Mouse (Mus musculus) ES-Bruce4 (cell line): ENCODE data around the gene Arid1b.

Source experiments
- CTCF ChIP-seq: IDR thresholded peaks from one replicate; pipeline ENCODE4 v1.8.1; 2011; ENCODE audit warnings: low read depth, low read length
- EP300 ChIP-seq: IDR thresholded peaks from 2 replicates; pipeline ENCODE4 v1.6.1; 2011; ENCODE audit warnings: low read depth, low read length; ENCODE audit not compliant: insufficient read depth
- POLR2A ChIP-seq: IDR thresholded peaks from one replicate; pipeline ENCODE4 v1.8.1; 2011; ENCODE audit warnings: low read length; ENCODE audit not compliant: insufficient read depth

DNA sequence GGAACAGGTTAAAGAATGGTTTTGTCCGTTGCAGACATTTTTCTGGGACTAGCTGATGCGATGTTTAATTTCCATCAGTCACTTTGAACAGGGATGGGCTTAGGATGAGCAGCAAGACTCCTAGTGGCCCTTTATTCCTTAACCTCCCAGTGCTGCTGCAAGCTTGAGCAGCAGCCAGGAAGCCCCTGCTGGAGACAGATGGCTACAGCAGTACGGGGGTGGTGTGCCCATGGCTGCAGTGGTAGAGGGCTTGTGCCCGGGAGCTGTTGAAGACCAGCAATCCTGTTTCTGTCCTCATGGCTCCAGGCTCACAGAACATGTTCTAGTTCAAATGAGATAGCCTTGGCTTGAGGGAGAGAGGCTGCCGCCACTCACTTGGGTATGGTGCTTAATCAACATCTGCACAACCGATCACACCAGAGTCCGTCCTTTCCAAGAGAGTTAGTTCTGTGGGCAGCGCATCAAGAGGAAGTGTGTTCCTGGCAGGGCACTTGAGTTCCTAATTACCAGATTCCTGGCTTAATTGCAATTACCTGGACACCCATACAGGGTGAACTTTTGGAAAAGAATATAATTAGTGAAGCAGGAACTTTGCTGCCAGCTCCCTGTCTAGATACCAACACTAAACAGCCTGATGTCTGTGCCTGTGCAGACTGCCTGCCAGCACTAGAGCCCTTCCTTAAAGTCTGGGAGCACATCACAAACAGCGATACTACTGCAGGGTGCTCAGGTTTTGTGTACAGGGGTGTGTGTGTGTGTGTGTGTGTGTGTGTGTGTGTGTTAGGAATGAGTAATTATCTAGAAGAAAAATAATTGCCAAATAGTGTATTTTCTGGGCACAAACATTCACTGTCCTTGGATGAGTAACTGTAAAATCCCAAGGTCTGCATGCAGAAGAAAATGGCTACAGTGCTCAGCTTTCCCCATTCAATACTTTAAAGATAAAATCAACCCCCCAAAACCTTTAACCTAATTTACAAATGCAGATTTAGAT, 224.0 kb downstream of the Arid1b start:
- no peak for TF ChIP-seq EP300
- TF ChIP-seq POLR2A: no peak
- TF ChIP-seq CTCF: peak; percentile 0
